Mouse (Mus musculus) testis, adult 2 months (tissue): ENCODE measurements at regions not wholly inside any gene's neighbourhood (a gene's known extent, or its start where the extent isn't known, plus 50 kb on each side); places are given as distances from the start of the nearest gene placed in this dataset.

Experiments
- H3K27ac ChIP-seq: fragments of 200-500 bp; 2 replicates; pipeline ENCODE4 v1.5.1; 2012; ENCODE audit warnings: low read depth, low read length; ENCODE audit not compliant: control insufficient read depth, insufficient read depth
- H3K27me3 ChIP-seq: fragments of 200-500 bp; 2 replicates; pipeline ENCODE4 v1.6.1; 2012; ENCODE audit warnings: mild to moderate bottlenecking, low read length, moderate library complexity; ENCODE audit not compliant: control insufficient read depth, insufficient read depth
- H3K36me3 ChIP-seq: fragments of 200-500 bp; 2 replicates; pipeline ENCODE4 v1.6.1; 2012; ENCODE audit warnings: mild to moderate bottlenecking, low read length; ENCODE audit not compliant: control insufficient read depth, insufficient read depth
- H3K4me1 ChIP-seq: fragments of 200-500 bp; 2 replicates; pipeline ENCODE4 v1.6.1; 2012; ENCODE audit warnings: low read length; ENCODE audit not compliant: control insufficient read depth, insufficient read depth
- H3K4me3 ChIP-seq: fragments of 200-500 bp; 2 replicates; pipeline ENCODE4 v1.5.1; 2012; ENCODE audit warnings: low read depth, mild to moderate bottlenecking, low read length, moderate library complexity, mixed read lengths; ENCODE audit not compliant: control insufficient read depth
- CTCF ChIP-seq: fragments of 200-500 bp; IDR thresholded peaks from 2 replicates; pipeline ENCODE4 v1.5.1; 2012; ENCODE audit warnings: low read depth, mild to moderate bottlenecking, inconsistent platforms, low read length, moderate library complexity; ENCODE audit not compliant: control insufficient read depth, insufficient read depth, insufficient replicate concordance
- POLR2A ChIP-seq: fragments of 200-500 bp; IDR thresholded peaks from 2 replicates; pipeline ENCODE4 v1.6.1; 2012; ENCODE audit warnings: low read depth, mild to moderate bottlenecking, inconsistent platforms, low read length, moderate library complexity; ENCODE audit not compliant: control insufficient read depth

DNA sequence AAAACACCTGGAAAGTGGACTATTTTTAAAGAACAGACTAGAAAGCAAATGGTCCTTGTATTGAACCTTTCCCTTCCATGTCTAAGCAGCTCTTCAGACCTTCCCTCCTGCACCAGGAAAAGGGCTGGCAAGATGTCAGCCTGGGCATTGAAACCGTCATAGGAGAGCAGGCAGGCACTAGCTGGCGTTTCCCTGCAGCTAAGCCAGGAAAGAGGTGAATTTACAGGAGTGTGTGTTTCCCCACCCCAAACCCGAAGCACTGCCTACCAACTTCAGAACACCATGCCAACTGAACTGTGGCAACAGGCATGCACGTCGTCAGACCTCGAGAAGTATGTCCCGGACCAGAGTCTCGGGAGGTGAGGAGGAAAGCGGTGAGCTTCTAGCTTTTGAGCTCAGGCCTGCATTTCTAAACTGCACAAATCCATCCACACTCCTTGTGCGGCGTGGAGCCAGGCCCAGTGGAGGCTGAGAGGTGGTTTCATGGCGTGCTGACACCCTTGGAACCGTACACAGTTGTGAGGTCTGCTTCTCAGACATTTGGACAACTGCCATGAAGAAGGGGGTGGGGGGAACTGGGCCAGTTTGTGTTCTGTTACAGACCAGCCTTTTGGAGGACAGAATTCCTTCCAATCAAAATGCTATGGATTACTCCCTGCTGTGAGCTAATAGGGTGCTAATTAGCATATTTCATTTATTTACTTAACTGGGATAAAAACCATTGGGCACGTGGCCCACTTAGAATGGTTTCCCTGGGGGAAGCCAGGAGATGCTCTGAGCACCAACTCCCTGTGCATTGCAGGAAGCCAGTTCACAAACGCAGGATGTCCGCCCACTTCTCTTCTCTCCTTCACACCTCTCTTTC, 211.6 kb downstream of the Ttll7 start:
- Histone ChIP-seq H3K27ac (no peak overlapping the region), H3K36me3 (no peaks in the 10 kb centered on the region), H3K27me3 (no peaks in the 10 kb centered on the region), H3K4me1 (no peaks in the 10 kb centered on the region), H3K4me3 (no peak overlapping the region)
- TF ChIP-seq CTCF (no peak), POLR2A (no peak)

DNA sequence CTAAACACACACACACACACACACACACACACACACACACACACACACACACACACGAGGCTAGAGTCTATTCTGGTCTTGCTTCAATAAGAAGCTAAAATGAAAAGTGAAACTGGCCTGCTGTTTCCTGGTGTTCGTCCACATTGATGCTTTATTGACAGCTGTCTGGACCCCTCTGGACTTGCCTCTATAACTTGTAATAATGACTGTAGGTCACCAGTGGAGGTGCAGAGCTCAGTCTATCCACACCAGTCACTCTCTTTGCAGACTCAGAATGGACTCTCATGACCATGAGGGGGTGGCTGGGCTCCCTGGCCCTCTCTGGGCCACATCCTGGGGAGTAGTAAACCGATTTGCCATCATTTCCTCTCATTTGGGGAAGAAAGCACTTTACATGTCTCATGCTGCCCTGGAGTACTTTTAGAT, 212.3 kb downstream of the Ttll7 start:
- no peaks in the 10 kb centered on the region for H3K36me3 ChIP-seq
- H3K27me3 ChIP-seq, result no peaks in the 10 kb centered on the region
- no peaks in the 10 kb centered on the region for H3K4me1 ChIP-seq
- H3K27ac ChIP-seq, result no peak overlapping the region
- no peak overlapping the region for H3K4me3 ChIP-seq
- TF ChIP-seq CTCF (no peak), POLR2A (no peak)

DNA sequence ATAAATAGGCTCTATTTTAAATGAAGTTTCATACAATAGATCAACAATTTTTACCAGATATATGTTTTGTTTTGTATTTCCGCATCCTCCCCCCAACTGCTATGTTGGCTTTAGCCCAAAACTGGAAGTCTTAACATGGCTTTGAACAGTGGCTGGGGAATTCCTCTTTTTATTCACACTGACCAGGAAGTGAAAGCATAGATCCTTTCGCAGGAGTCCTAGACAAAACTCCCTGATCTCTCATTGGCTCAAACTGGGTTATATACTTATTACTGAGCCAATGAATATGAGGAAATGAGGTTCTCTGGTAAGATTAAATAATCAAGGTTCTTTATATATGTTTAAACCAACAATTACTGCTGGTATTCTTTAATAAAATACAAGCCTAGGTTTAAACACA, 218.8 kb downstream of the Ttll7 start:
- H3K27ac ChIP-seq, result no peak overlapping the region
- no peaks in the 10 kb centered on the region for H3K27me3 ChIP-seq
- H3K36me3 ChIP-seq, result no peaks in the 10 kb centered on the region
- H3K4me3 ChIP-seq, result no peak overlapping the region
- TF ChIP-seq CTCF (no peak), POLR2A (no peak)
- no peaks in the 10 kb centered on the region for H3K4me1 ChIP-seq

DNA sequence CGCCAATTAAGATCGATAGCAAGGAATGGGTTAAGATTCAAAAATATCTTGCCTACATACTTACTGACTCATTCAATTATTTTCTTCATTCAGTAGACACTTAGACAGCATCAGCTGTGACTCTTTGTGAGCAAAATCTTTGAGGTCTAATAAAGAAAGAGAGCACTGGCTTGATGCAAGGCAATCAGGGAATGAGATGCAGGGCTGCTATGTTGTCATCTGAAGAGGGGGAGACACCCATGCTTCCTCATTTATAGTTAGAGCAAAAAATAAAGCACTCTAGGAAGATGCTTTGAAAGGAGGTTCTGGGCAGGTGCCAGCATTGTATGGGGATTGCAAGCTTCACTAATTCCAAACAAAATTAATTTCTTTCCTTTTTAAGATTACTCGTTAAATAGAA, 228.0 kb downstream of the Ttll7 start:
- H3K27me3 ChIP-seq, result no peaks in the 10 kb centered on the region
- H3K4me1 ChIP-seq, result no peaks in the 10 kb centered on the region
- no peaks in the 10 kb centered on the region for H3K36me3 ChIP-seq
- H3K4me3 ChIP-seq, result no peak overlapping the region
- no peak overlapping the region for H3K27ac ChIP-seq
- TF ChIP-seq POLR2A (no peak), CTCF (no peak)

DNA sequence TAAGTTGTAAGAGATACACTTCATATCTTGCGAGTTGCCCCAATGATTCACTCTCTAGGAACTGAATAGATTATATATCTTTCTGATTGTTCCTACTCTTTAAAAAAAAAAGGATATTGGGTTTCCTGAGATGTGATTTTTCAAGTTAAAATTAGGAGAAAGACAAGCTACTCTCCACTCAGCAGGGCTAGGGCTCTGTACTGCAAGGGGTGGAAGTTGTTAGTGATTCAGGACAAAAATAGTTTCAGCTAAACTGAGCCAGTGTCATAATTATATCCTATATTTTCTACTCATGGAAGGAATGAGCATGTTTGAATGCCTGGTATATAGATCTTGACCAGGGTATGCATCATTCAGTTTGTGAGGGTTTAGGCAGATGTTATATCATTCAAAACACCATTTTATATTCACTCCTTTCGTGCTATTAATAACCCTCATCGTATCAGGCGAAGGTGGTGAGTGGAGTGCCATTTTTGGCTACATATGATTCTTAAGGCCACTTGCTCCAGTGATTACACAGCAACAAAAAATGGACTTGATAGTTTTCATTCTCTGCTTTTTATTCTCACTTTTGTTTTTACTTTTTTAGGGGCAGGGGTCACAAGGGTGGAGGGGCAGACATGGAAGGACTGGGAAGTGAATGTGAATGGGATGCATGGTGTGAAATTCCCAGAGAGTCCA, 228.7 kb downstream of the Ttll7 start:
- Histone ChIP-seq H3K4me1 (no peaks in the 10 kb centered on the region), H3K4me3 (no peak overlapping the region), H3K27ac (no peak overlapping the region), H3K36me3 (no peaks in the 10 kb centered on the region), H3K27me3 (no peaks in the 10 kb centered on the region)
- TF ChIP-seq CTCF (no peak), POLR2A (no peak)

GRCm38 (mm10) chr3:147081763-147082162, 229.6 kb downstream of the Ttll7 start:
- TF ChIP-seq CTCF, result no peak
- TF ChIP-seq POLR2A, result no peak
- no peak overlapping the region for H3K27ac ChIP-seq
- H3K4me3 ChIP-seq, result no peak overlapping the region
- no peaks in the 10 kb centered on the region for H3K4me1 ChIP-seq
- H3K36me3 ChIP-seq, result no peaks in the 10 kb centered on the region
- no peaks in the 10 kb centered on the region for H3K27me3 ChIP-seq

- no peaks in the 10 kb centered on the region for H3K4me1 ChIP-seq
- no peak overlapping the region for H3K27ac ChIP-seq
- H3K36me3 ChIP-seq, result no peaks in the 10 kb centered on the region
- H3K27me3 ChIP-seq, result no peaks in the 10 kb centered on the region
- no peak overlapping the region for H3K4me3 ChIP-seq
- TF ChIP-seq POLR2A (no peak), CTCF (no peak)
Measured at GRCm38 (mm10) chr3:147082255-147082943, 230.2 kb downstream of the Ttll7 start.
